ENCODE assay signal across 10 mouse cellular contexts in genomic region chr2:29561468-29561867, GRCm38 (mm10). TPM values are rescaled to one million over a fixed set of nuclear protein-coding genes. Genes with fewer than 3 reads are reported as not detected.
DNase-seq lines count a peak whose midpoint lies in the region.
"Had no signal": no experiment of that assay in that cellular context is flagged by ENCODE, and none has a peak within 500 bp of the region (broad histone marks: within the 10 kb centered on the region; RNA-seq: fewer than 3 reads in every experiment).

No protein-coding gene starts in this region.

- DNase-seq in gastrocnemius, postnatal 10 days: peak; percentile 27
- DNase-seq in gastrocnemius, adult 8-10 months (ENCODE audit: low spot score in 2 of 2): no peak
- DNase-seq in Muller cell, postnatal 12 days (ENCODE audit: inconsistent ontology term): peak; percentile 12
- peak; percentile 43 for DNase-seq in brain, adult 2 months (ENCODE audit: low read depth, low spot score)
- DNase-seq in cerebellum, postnatal 10 days: peak; percentile 98
- DNase-seq in kidney, adult 8-10 months: no peak
- DNase-seq in layer of hippocampus, adult 11-12 months (ENCODE audit: low spot score): no peak
- DNase-seq: heart, postnatal 14 days; kidney, adult 9 months; thymus, postnatal 25 days had no signal

RNA-seq across cellular contexts. Expression of gene Rapgef1, which starts 58.1 kb away (rescaled TPM):
- total RNA-seq in gastrocnemius, postnatal 10 days (2021): 10 to 100 TPM; 90.9 to 92.2 TPM
- 100 to 1,000 TPM; 152 to 187 (median 158) TPM for total RNA-seq in gastrocnemius, adult 8-10 months (2022)

Comparison
In these comparisons a context has a peak if more than half of its experiments do, and no peak if none do; other contexts are left out.
1. DNase-seq: peak in gastrocnemius, postnatal 10 days (single experiment), Muller cell, postnatal 12 days (single experiment), brain, adult 2 months (single experiment) and cerebellum, postnatal 10 days (2 of 2); none in gastrocnemius, adult 8-10 months (0 of 2), kidney, adult 8-10 months (0 of 2) and layer of hippocampus, adult 11-12 months (single experiment).